Mouse (Mus musculus): ENCODE data around the gene Ccdc116. TPM values are rescaled to one million over a fixed set of nuclear protein-coding genes. Genes with fewer than 3 reads are reported as not detected.

The Ccdc116 gene
- polyA plus RNA-seq, 1 experiment from 2014 or later = 3.7 TPM

- Histone ChIP-seq H3K27ac (no peak overlapping the region), H3K4me2 (no peak overlapping the region), H3K9me3 (no peaks in the 10 kb centered on the region), H3K4me1 (peaks cover 17% of the 10 kb centered on the region), H3K9ac (no peak overlapping the region), H3K27me3 (replicated peaks) (no peaks in the 10 kb centered on the region), H3K4me3 (no peak overlapping the region), H3K36me3 (replicated peaks) (peaks cover 18% of the 10 kb centered on the region; the same call in 1 of the 2 replicates)
- ATAC-seq (replicated peaks) = no peak
- 98% methylated on average over 4 of the region's 4 CpGs for WGBS
These were observed 4.8 kb upstream of the Ccdc116 start for GRCm38 (mm10) chr16:17151874-17152273.

DNA sequence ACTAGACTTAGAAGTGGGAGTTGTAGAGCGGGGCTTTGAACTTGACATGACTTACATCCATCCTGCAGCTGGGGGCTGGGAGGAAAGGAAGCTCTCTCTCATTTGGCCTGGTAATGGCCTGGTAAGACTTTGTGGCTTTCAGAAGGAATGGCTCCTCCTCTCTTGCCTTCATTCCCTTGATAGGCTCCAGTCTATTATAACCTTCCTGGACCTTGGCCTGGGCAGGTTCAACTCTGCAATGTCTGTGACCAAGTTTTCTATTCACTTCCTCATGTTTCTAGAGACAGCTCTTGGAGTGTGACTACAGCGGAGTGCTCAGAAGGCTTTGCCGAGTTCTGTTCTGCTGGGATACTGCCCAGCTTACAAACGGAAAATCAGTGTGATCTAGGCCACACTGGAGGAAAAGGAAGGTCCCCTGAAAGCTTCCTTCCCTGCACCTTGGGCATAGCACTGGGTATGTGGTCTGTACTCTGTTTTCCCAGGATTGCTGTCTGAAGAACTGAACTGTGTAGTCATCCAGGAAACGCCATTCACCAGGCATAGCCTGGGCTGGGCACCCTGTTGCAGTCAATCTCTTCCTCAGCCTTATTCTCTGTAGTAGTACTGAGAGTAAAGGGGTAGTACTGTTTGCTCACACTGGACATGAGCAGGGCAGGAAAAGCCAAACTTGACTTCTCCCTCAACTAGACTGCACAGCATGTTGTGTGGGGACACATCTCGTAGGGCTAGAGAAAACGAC is 3.7 kb upstream of the Ccdc116 start:
- Histone ChIP-seq H3K36me3 (replicated peaks) (peaks cover 18% of the 10 kb centered on the region; the same call in 1 of the 2 replicates), H3K4me2 (no peak overlapping the region), H3K9me3 (no peaks in the 10 kb centered on the region), H3K27ac (no peak overlapping the region), H3K27me3 (replicated peaks) (no peaks in the 10 kb centered on the region), H3K4me3 (no peak overlapping the region), H3K4me1 (peaks cover 17% of the 10 kb centered on the region), H3K9ac (no peak overlapping the region)
- ATAC-seq (replicated peaks) = no peak
- WGBS = 87% methylated on average over 7 of the region's 7 CpGs

- H3K27ac ChIP-seq = no peak overlapping the region
- peaks cover 17% of the 10 kb centered on the region for H3K4me1 ChIP-seq
- 6% methylated on average over 16 of the region's 16 CpGs for WGBS
- no peaks in the 10 kb centered on the region for H3K27me3 ChIP-seq (replicated peaks)
- no peaks in the 10 kb centered on the region for H3K9me3 ChIP-seq
- H3K9ac ChIP-seq = peak overlapping the region; percentile 58
- peaks cover 10% of the 10 kb centered on the region; the same call in 1 of the 2 replicates for H3K36me3 ChIP-seq (replicated peaks)
- H3K4me3 ChIP-seq = peak overlapping the region; percentile 52
- peak; percentile 37 for ATAC-seq (replicated peaks)
- H3K4me2 ChIP-seq = peak overlapping the region; percentile 90
These were observed 1.1 kb upstream of the Ccdc116 start for GRCm38 (mm10) chr16:17148084-17148483.

DNA sequence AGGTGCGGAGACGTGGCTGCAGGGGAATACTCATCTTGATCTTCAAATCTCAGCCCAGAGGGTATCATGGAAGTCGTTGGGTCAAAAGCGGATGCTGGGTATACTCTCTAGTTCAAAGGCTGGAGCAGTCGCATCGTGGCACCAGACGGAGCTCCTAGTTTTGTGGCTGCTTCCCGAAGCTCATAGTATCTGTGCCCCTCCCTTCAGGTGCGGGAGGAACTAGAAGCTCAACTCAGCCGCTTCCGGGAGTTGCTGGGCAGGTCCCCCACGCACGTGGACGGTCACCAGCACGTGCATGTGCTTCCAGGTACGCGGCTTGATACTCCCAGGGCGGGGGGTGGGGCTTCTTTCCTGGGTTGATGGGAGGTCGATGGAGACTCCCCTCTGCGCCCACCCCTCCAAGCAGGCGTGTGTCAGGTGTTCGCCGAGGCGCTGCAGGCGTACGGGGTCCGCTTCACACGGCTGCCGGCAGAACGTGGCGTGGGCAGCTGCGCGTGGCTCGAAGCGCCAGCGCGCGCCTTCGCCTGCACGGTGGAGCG is 431 bp upstream of the Ccdc116 start:
- Histone ChIP-seq H3K27me3 (replicated peaks) (no peaks in the 10 kb centered on the region), H3K4me3 (peak overlapping the region; percentile 52), H3K36me3 (replicated peaks) (peaks cover 8% of the 10 kb centered on the region; the same call in 1 of the 2 replicates), H3K4me2 (peak overlapping the region; percentile 90), H3K4me1 (peaks cover 17% of the 10 kb centered on the region), H3K27ac (peak overlapping the region; percentile 67), H3K9ac (peak overlapping the region; percentile 58), H3K9me3 (no peaks in the 10 kb centered on the region)
- WGBS = under 1% methylated on average over 41 of the region's 41 CpGs
- peak; percentile 60 for ATAC-seq (replicated peaks)

- H3K27me3 ChIP-seq (replicated peaks) = no peaks in the 10 kb centered on the region
- H3K4me1 ChIP-seq = peaks cover 17% of the 10 kb centered on the region
- H3K4me2 ChIP-seq = no peak within 1 kb of the TSS
- no peak within 1 kb of the TSS for H3K27ac ChIP-seq
- WGBS = 17% methylated on average over 7 of the region's 7 CpGs
- H3K4me3 ChIP-seq = no peak within 1 kb of the TSS
- H3K9ac ChIP-seq = no peak within 1 kb of the TSS
- H3K9me3 ChIP-seq = no peaks in the 10 kb centered on the region
- H3K36me3 ChIP-seq (replicated peaks) = no peaks in the 10 kb centered on the region
- no peak for ATAC-seq (replicated peaks)
These were observed 2.7 kb downstream of the Ccdc116 start, which contains the start of gene Ydjc for GRCm38 (mm10) chr16:17144339-17144738. Ydjc (plus strand) TSS chr16:17144621.

GRCm38 (mm10) chr16:17137355-17137754 is 9.7 kb downstream of the Ccdc116 start:
- no peaks in the 10 kb centered on the region for H3K36me3 ChIP-seq (replicated peaks)
- no peak overlapping the region for H3K4me3 ChIP-seq
- 92% methylated on average over 15 of the region's 15 CpGs for WGBS
- no peak overlapping the region for H3K4me2 ChIP-seq
- no peaks in the 10 kb centered on the region for H3K27me3 ChIP-seq (replicated peaks)
- no peak for ATAC-seq (replicated peaks)
- no peak overlapping the region for H3K27ac ChIP-seq
- peaks cover 7% of the 10 kb centered on the region for H3K4me1 ChIP-seq
- H3K9ac ChIP-seq = no peak overlapping the region
- H3K9me3 ChIP-seq = no peaks in the 10 kb centered on the region

DNA sequence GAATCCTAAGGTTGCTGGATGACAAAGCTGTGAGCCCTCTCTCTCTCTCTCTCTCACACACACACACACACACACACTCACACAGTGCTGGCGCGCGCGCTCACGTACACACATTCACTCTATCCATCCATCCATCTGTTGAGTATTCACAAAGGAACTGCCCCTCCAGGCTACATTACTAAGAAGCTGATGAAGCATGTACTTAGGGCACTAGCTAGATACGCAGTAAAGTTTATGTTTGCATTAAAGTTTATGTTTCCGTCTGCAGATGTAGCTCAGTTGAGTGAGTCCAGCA is 14.2 kb downstream of the Ccdc116 start:
- H3K9ac ChIP-seq = peak overlapping the region; percentile 41; the same call in 1 of the 2 replicates
- peak overlapping the region; percentile 77 for H3K4me3 ChIP-seq
- 27% methylated on average over 7 of the region's 7 CpGs for WGBS
- H3K4me2 ChIP-seq = peak overlapping the region; percentile 88
- H3K27ac ChIP-seq = no peak overlapping the region
- no peaks in the 10 kb centered on the region for H3K9me3 ChIP-seq
- H3K36me3 ChIP-seq (replicated peaks) = no peaks in the 10 kb centered on the region
- peak; percentile 34; the same call in 1 of the 2 replicates for ATAC-seq (replicated peaks)
- peaks cover 18% of the 10 kb centered on the region for H3K4me1 ChIP-seq
- H3K27me3 ChIP-seq (replicated peaks) = 0 out of 2 replicates have a peak, but pooled peaks cover 3% of the 10 kb centered on the region

GRCm38 (mm10) chr16:17132089-17132905 is 14.7 kb downstream of the Ccdc116 start, which contains the start of gene Sdf2l1:
Sdf2l1 (minus strand) TSS chr16:17132383.
- under 1% methylated on average over 47 of the region's 47 CpGs for WGBS
- Histone ChIP-seq H3K4me2 (peak within 1 kb of the TSS; percentile 88), H3K36me3 (replicated peaks) (no peaks in the 10 kb centered on the region), H3K9ac (peak within 1 kb of the TSS; percentile 64), H3K4me1 (peaks cover 18% of the 10 kb centered on the region), H3K4me3 (peak within 1 kb of the TSS; percentile 77), H3K9me3 (no peaks in the 10 kb centered on the region), H3K27ac (peak within 1 kb of the TSS; percentile 71), H3K27me3 (replicated peaks) (0 out of 2 replicates have a peak, but pooled peaks cover 3% of the 10 kb centered on the region)
- peak; percentile 99 for ATAC-seq (replicated peaks)

GRCm38 (mm10) chr16:17131191-17132088 is 15.6 kb downstream of the Ccdc116 start:
- Histone ChIP-seq H3K4me2 (peak overlapping the region; percentile 88), H3K4me3 (peak overlapping the region; percentile 77), H3K27ac (peak overlapping the region; percentile 71; the same call in 1 of the 2 replicates), H3K9me3 (no peaks in the 10 kb centered on the region), H3K4me1 (peaks cover 18% of the 10 kb centered on the region), H3K9ac (peak overlapping the region; percentile 64), H3K27me3 (replicated peaks) (0 out of 2 replicates have a peak, but pooled peaks cover 3% of the 10 kb centered on the region), H3K36me3 (replicated peaks) (no peaks in the 10 kb centered on the region)
- ATAC-seq (replicated peaks) = no peak; the same call in none of the 2 replicates
- 5% methylated on average over 43 of the region's 43 CpGs for WGBS

DNA sequence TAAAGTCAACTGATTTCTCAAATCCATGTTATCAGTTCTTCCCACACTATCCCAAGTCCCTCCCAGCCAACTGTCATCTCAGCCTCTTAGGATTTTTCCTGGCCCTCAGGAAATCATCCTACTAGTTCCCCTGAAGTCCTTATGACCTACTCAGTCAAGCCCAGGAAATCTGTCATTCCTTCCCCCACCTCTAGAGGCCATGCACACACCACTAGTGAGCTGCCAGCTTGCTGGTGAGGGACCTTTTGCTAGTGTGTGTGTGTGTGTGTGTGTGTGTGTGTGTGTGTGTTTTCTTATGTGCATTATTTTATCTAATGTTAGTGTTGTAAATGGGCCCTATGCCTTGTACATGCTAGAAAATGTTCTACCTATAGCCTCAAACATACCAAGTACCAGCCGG is 19.7 kb downstream of the Ccdc116 start:
- WGBS = 100% methylated on average over 1 of the region's 1 CpGs
- Histone ChIP-seq H3K27me3 (replicated peaks) (0 out of 2 replicates have a peak, but pooled peaks cover 3% of the 10 kb centered on the region), H3K4me3 (no peak overlapping the region), H3K36me3 (replicated peaks) (no peaks in the 10 kb centered on the region), H3K4me1 (peaks cover 32% of the 10 kb centered on the region), H3K9ac (no peak overlapping the region), H3K9me3 (no peaks in the 10 kb centered on the region), H3K4me2 (no peak overlapping the region), H3K27ac (no peak overlapping the region)
- no peak for ATAC-seq (replicated peaks)

DNA sequence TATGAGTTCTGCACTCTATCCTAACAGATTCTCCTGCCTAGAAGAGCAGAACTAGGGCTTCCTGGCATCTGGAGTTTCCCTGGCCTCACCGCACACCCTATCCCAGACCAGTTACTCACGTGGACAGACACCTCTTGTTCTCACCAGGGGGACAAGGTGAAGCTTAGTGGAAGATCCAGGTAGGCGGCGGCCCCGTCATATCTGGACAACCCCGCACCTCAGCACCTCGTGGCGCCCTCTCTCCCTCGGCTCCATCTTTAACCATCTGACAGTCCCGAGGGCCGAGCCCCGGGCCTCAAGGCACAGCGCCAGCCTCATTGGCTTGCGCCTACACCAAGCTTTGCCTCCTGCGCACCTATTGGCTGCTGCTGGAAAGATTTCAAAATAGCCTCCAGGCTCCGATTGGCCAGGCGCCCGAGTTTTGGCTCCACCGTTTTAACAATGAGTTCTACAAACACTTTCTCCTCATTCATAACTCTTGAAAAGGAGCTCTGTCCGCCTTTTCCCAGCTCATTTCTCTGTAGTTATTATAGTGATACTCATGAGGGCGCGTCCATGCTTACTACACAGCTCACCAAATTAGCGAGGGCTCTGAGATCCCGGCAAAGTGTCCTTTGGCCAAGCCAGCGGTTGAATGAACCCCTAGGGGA is 22.0 kb downstream of the Ccdc116 start, which contains the start of gene 2610318N02Rik:
Gene 2610318N02Rik (minus strand): TSS at position 297 of the 650 bp plus-strand sequence.
- no peak within 1 kb of the TSS for H3K27ac ChIP-seq
- peak within 1 kb of the TSS; percentile 43 for H3K4me3 ChIP-seq
- WGBS = under 1% methylated on average over 25 of the region's 25 CpGs

More for the DNA sequence above, 22.0 kb downstream of the Ccdc116 start, which contains the start of gene 2610318N02Rik:
- Histone ChIP-seq H3K4me1 (peaks cover 20% of the 10 kb centered on the region), H3K36me3 (replicated peaks) (no peaks in the 10 kb centered on the region), H3K27me3 (replicated peaks) (no peaks in the 10 kb centered on the region), H3K9me3 (no peaks in the 10 kb centered on the region), H3K4me2 (peak within 1 kb of the TSS; percentile 71), H3K9ac (peak within 1 kb of the TSS; percentile 18)
- ATAC-seq (replicated peaks) = peak; percentile 93
